Mouse (Mus musculus): ENCODE data around the gene Scarb1.
"Not testable (repeated sequence)": the region's sequence is repeated elsewhere in the genome, so short reads cannot be mapped to it uniquely, and the experiment has no call there.

Scarb1 gene

DNA sequence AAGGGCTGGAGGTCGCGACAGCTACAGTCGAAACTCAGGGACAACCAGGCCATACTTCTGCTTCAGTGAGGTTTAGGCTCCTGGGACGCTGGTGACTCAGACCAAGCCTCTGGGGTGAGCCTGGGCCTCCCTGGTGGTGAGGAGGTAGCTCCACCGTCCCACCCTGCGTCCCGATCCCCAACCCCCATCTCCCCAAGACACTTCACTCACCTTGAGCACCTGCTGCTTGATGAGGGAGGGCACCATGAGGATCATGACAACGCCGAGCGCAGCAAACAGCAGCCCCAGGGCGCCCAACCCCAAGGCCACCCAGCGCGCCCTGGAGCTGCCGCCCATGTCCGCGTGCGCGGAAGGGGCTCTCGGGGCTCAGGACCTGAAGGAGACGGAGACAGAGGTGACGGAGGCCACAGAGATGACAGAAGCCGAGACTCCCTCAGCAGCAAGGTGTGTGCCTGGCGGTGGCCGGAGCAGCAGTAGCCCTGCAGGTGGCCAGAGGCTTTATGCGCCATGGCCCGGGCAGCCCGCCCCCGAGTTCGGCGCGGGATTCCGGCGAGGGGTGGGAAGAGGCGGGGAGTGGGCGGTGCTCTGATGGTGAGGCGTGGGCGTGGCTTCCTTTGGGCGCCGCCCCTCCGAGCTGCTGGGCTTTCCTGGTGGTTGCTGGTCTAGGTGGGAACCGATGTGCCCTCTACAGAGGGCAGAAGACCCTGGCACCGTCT is at the start of gene Scarb1:
TSS of gene Scarb1 (minus strand) at position 548 of the 716 bp plus-strand sequence.
- peak; percentile 91 for DNase-seq

DNA sequence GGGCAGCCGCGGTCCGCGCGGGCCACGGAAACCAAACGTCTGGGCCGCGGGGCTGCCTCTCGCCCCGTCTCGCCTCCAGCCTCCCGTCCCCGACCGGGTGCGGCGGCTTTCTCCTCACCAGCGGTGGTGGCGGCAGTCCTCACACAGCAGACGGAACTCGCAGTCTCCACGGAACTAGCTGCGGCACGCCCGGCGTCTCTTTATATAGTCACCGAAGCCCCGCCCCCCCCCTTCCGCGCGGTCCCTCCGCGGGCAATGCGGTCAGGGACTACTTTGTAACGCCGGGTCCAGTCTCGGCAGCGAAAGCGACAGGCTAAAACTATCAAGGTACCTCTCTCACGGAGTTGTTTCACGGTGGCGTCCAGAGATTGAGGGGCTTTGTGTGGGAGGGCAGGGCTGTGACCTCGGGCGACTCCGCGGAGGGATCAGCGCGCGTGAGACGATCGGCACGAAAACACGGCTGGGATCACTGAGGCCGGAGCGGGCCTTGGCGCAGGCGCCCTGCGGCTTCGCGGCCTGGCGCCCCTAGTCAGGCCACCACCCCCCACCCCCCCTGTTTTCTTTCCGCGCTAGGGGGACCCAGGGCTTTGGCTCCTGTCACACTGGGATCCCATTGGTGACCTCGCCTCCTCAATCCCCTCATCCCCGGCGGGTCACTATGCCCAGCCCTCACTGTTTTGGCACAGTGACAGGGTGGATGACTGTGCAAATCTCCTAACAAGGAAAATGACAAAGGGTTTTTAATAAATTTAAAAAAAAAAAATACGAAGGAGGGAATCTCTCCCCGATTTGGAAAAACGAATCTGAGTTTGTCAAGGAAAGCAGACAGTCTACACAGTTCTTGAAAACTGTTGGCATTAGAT is 48.9 kb upstream of the Scarb1 start, which contains the start of gene Ubc:
TSS of gene Ubc (minus strand) at position 624 of the 863 bp plus-strand sequence.
- DNase-seq = peak; percentile 96

DNA sequence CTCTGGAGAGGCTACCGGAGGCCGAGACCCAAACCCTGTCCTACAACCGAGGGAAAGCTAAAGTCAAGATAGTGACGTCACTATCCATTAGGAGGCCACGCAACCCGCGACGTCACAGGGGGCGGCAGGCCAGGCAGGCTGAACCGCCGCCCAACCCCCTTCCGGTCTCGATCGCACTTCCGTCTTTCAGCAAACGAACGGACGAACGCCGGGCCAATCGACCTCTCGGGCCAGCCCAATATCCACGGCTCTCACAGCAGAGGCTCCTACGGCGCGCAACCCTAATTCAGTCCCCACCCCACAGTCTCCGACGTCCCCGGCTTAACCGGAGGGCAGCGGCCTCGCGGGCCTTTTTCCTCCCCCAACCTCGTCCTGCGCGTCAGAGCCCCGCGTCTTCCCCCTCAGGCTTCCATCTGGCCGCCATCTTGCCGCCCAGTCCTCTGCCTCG is 48.3 kb upstream of the Scarb1 start, which contains the start of gene Gm10382:
TSS of gene Gm10382 (plus strand) at position 192 of the 448 bp plus-strand sequence.
- DNase-seq = peak; percentile 85

DNA sequence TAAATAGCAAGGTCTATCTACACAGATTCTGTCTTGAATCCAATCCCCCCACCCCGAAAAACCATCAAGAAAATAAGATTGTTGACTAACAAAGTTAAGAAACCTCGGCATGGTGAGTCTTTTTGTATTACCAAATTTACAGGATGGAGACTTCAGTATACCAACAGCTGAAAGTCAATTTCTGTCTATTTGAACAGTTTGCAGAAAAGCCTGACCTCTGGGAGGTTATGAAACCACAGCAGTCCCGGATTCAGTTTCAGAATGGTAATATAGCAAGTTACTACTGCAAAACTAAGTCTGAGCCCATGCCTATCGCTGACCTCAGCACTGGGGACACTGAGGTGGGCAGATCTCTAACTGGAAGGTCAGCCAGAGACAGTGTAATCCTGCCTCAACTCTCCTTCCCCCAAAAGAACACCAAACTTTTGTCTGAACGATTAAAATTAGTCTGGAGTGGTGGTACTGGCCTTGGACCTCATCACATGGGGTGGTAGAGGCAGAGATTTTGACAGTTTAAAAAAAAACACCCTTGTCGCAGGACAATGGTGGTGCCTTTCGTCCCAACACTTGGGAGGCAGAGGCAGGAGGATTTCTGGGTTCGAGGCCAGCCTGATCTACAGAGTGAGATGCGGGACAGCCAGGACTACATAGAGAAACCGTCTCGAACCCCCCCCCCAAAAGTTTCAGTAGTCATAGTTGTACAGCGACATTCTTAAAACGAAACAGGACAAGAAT is 47.6 kb upstream of the Scarb1 start:
- no peak for DNase-seq

DNA sequence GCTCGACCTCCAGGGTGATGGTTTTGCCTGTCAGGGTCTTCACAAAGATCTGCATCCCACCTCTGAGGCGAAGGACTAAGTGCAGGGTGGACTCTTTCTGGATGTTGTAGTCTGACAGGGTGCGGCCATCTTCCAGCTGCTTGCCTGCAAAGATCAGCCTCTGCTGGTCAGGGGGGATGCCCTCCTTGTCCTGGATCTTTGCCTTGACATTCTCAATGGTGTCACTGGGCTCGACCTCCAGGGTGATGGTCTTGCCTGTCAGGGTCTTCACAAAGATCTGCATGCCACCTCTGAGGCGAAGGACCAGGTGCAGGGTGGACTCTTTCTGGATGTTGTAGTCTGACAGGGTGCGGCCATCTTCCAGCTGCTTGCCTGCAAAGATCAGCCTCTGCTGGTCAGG is 46.4 kb upstream of the Scarb1 start:
- not testable (repeated sequence) for DNase-seq

DNA sequence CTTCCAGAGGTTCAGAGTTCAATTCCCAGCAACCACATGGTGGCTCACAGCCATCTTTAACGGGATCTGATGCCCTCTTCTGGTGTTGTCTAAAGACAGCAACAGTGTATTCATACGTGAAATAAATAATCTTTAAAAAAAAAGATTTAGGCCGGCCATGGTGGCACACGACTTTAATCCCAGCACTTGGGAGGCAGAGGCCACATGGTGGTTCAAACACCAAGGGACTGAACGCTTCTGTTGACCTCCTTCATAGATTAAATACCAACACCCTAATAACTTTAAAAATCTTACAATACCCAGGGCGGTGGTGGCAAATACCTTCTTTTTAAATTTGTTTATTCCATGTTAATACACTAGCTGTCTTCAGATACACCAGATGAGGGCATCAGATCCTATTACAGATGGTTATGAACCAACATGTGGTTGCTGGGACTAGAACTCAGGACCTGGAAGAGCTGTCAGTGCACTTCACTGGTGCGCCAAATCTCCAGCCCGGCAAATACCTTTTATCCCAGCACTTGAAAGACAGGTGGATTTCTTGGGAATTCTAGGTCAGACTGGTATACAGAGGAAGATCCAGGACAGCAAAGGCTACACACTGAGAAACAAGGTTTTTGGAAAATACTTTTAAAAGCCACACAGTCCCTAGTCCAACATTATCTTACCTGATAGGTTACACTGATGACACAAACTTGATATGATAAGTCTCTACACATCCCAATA is 44.5 kb upstream of the Scarb1 start:
- DNase-seq = no peak

DNA sequence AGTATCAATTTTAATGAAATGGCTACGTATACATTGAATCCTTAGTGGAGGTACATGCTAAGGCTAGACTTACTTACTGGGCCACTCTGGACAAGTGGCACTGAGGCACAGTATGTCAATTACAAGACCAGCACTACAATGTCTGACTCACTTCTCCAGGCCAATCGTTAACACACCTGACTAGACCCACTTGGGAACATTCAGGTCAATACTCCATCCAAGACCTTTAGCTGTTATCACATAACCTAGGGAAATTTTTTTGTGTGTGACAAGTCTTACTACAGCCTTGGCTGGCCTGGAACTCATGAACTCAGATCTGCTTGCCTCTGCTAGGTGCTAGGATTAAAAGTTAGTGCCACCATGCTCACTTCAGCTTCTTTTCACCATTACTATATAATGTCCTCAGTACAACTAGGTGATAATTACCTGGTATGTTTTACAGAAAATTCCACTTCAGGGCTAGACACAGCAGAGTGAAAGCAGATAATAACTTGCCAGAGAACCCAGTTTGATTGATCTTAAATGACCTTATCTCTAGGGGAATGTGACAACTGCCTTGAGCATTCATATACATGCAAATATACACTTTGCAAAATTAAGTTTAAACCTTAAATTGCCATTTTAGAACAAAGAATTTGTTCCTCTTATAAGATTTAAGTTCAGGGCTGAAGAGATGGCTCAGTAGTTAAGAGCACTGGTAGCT is 43.8 kb upstream of the Scarb1 start:
- DNase-seq = no peak

DNA sequence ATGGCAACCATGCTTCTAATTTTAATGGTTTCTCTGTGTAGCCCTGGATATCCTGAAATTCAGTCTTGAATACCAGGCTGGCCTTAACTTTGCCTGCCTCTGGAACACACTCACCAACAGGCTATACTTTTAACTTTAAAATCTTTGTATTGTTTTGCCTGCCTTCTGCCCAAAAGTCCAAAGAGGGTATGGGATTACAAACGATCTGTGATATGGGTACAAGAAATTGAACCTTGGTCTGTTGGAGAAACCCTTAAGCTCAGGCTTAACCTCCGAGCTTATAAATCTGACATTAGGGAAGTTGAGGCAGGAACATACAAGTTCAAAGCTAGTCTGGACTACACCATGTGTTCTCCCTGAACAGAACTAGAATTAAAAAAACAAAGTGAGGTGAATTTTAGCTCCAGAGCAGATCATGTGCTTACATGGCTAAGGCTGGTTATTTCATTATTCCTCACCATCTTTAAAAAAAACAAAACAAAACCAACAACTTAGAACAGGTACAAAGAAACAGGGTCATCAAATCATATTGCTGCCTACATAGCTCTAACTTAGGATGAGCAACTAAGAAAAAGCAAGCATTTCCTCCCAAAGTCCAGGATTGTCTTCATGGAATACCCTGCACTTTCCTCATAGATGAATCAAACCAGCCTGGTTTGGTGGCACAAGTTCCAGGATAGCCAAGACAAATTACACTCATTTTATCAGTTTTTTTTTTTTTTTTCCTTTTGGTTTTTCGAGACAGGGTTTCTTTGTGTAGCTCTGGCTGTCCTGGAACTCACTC is 42.9 kb upstream of the Scarb1 start:
- no peak for DNase-seq

DNA sequence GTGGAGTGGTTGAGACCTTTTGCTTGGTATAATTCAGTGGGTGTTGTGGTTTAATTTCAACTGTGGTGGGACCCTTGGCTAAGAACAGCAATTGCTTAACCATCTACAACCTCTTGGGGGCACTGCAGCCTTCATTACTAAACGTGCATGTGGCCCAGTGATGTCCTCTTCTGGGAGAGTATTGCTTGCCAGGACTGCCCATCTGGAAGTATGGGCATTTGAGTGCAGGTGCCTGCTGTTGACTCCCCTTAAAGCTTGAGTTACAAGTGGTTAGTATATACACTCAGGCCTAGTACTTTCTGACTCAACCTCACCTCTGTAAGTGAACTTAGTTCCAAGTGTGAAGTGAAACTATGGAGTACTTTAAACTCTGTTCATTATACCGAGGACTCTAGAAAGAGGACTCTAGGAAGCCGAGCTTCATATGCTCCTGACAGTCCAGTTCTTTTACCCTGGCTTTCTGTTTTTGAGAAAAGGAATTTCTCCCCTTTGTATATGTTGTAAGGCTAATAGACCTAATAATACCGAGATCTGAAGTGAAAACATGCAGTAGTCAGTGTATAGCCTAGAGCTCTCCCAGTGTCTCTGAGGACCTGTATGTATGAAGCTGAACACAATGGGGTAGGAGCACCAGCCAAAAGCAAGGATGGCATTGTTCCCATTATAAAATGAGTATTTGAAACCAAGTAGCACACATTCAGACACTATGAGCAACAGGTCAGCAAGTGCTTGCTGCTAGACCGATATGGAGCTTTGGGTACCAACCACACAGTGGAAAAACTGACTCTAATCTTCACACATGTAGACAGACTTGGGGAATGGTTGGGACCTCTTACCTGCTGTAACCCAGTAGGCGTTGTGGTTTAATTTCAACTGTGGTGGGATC is 42.0 kb upstream of the Scarb1 start:
- DNase-seq = peak; percentile 84

DNA sequence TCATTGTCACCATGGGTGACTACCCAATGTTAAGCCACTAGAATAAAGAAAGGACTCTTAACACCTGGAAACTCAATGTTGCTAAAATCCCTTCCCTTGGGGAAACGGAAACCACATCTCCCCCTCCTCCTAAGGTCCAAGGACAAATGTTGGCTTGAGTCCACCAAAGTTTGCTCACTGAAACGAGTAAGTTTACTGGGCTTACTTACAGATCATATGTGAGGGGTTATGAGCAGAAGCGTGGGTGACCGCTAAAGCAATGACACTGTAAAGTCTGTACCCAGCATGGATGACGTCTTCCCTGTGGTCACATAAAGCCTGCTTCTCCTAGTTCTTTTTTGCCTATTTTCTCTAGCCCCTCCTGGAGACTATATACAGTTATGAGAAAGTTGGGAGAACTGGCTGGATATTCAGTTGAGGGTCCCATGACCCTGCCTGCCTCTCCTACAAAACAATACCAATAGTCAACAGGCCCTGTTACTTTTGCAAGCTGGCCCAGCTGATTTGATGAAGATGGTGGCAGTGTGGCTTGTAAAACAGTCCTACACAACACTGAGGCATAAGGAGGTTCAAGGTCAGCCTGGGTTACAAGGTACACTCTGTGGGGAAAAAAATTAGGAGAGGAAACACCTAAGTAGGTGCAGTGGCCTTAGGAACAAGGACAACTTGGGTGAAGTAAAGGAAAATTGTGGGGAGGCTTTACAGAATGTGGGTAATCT is 41.2 kb upstream of the Scarb1 start:
- no peak for DNase-seq

DNA sequence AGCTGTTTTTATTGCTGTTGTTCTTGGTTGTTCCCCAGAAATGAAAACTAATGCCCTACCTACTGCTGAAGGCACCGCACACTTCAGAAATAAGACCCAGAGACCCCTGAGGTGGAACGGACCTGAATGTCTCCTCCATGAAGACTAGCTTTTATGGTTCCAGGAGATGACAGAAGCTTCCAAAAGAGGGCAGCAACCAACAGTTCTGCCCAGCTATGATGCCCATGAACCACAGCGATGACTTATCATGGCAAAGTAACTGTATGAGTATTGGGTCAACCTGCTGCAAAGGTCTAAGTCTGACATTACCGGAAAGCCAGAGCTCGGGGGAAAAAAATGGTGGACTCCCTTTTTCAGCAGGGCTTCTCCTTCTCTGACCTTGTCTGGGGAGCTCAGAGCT is 38.0 kb upstream of the Scarb1 start:
- DNase-seq = no peak

DNA sequence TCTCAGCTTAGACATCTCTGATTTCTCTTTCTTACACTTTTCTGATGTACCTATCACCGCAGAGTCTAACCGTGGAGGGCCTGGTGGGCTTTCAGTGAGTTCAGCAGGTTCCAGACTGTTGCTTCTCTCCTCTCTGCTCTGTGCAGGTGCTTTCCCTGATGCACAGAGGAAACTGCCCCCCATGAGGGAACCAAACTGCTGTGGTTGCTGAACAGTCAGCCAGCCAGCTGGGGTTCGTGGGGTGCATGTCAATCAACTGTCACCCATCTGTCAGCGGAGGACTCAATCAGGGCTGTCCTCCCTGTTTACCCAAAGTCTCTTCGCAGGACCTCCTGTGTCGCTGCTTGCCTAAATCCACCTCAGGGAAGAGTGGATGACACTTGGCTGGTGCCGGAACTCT is 36.3 kb upstream of the Scarb1 start:
- DNase-seq = no peak

DNA sequence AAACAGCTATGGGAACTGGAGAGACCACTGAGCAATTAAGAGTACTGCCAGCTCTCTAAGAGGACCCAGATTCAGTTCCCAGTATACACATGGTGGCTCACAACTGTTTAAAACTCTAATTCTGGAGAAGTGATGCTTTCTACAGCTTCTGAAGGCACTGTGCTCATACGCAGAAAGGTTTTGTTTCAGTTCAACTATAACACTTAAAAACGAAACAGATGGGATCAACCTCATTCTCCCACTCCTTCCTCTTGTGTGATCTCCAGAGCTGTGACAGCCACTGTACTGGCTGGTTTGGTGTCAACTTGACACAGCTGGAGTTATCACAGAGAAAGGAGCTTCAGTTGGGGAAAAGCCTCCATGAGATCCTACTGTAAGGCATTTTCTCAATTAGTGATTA is 35.0 kb upstream of the Scarb1 start:
- DNase-seq = no peak

DNA sequence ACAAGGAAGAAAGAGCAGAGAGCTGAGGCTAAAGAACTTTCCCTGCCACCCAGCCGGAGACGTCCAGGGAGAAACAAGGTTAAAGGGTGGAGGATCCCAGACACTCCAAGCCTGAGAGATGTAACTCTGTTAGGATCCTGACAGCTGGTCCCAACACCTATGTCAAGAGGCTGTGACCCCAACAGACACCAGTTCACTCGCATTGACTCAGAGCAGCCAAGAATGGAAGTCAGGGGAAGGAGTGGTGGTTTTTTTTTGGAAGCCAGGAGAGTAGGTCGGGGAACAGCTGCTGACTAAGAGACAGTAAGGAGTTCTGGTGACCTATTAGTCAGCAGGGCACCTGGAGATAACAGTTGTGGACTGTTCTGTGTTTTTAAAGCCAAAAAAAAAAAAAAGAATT is 31.1 kb upstream of the Scarb1 start:
- no peak for DNase-seq

DNA sequence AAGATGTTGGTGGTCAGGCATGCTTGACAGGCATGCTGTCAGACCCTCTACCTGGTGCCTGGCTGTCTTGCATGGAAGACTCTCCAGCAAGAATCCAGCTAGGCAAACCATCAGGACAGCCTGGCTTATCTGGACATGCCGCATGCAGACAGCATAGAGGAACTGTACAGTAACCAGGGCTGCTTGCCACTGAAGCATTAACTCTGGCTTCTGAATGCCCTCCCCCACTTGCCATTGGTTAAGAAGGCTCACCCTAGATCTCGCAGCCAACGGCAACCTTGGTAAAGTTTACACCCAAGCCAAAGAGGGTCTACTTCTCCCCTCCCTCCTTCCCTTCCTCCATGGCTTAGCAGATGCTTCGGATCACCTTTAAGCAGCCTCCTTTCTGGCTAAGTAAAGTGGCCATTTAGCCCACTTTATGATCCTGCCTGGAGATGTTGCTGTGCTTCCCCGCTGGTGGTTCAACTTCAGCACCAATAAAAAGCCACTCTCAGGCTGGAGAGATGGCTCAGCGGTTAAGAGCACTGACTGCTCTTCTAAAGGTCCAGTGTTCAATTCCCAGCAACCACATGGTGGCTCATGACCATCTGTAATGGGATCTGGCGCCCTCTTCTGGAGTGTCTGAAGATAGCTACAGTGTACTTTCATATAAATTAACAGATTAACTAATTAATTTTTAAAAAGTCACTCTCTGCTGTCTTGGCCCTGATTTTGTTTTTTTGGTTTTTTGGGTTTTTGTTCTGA is 30.2 kb upstream of the Scarb1 start:
- DNase-seq = no peak

DNA sequence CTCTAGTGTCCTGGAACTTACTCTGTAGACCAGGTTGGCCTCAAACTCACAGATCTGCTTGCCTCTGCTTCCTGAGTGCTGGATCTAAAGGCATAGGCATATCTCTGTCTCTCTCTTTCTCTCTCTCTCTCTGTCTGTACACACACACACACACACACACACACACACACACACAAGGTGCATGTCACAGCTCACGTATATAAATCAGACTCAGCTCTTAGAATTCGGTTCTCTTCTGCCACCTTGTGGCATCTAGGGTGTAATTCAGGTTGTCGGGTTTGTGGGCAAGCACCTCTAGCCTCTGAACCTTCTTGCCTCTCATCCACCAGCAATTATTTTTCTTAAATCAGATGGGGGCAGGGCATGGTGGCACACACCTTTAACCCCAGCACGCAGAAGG is 27.7 kb upstream of the Scarb1 start:
- DNase-seq = peak; percentile 89

DNA sequence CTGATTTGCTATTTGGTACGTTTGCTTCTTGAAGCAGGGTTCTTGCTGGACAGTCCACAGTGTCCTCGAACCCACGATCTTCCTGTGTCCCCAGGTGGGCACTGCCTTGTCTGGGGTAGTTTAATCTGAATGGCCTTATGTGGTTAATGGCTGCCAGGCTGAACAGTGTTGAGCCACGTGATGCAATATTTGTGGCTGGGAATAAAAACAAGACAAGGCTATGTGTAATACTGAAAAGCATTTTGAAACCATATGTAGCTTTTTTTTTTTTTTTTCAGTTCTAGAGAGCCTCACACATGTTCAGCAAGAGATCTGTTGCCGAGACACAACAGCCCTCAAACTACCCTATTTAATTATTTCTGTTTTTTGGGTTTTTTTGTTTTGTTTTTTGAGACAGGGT is 27.3 kb upstream of the Scarb1 start:
- DNase-seq = no peak

DNA sequence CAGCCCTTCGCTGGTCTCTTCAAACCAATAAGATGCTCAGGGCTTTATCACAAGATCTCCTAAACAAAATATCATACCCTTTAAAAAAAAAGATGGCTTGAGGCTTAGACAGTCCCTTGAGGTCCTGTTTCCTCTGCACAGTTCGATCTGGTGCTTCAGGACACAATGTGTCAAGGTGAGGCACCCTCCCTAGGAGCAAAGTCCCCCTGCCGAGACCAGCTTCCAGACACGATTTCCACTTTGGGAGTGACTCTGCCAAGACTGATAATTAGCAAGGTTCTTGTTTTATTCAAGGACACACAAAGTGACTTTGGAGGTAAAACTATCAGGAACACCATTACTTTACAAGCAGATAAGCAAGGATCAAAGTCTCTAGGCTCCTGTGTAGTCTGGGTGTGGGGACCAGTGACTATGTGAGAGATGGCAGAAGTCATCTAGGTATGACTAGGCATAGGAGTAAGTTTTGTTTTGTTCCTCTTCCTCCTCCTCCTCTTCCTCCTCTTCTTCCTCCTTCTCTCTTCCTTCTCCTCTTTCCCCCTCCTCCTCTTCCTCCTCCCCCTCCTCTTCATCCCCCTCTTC is 24.0 kb upstream of the Scarb1 start:
- no peak for DNase-seq

Data from retina, postnatal 1 day (tissue).